Mouse (Mus musculus) central nervous system, embryonic 14 days (tissue): Measurements from ENCODE around the gene Vmn2r115. TPM values are rescaled to one million over a fixed set of nuclear protein-coding genes. Genes with fewer than 3 reads are reported as not detected.

ENCODE experiments used
- polyA plus RNA-seq: library from polyadenylated mRNA; depleted of rRNA; stranded (reverse); fragments of >200 nt; gene quantifications from 2 replicates; pipeline ENCODE4 v1.2.3, GENCODE M21; 2012; rRNA removed

Vmn2r115 gene
- polyA plus RNA-seq: not detected in 2 replicates

GRCm38 (mm10) chr17:23343441-23343840, at the start of gene Vmn2r115:
Gene Vmn2r115 (plus strand): TSS chr17:23343741.

GRCm38 (mm10) chr17:23312437-23312836, 31.1 kb upstream of the Vmn2r115 start, which contains the start of gene Vmn2r114:
Gene Vmn2r114 (minus strand): TSS chr17:23312537.

GRCm38 (mm10) chr17:23384304-23384703, 40.8 kb downstream of the Vmn2r115 start, which contains the start of gene Vmn2r116:
Gene Vmn2r116 (plus strand): TSS chr17:23384604.

Other genes with a start within 250 kb of the Vmn2r115 start
- 17.2 and 20.1 TPM in 2 replicates for gene Zfp40, start 150.5 kb upstream of the Vmn2r115 start, polyA plus RNA-seq
- not detected in 2 replicates for gene Vmn2r114, start 31.2 kb upstream of the Vmn2r115 start, polyA plus RNA-seq
- not detected in 2 replicates for gene Vmn2r116, start 40.9 kb downstream of the Vmn2r115 start, polyA plus RNA-seq
- not detected in 2 replicates for gene Vmn2r117, start 136.0 kb downstream of the Vmn2r115 start, polyA plus RNA-seq
- gene Zfp213, start 220.5 kb downstream of the Vmn2r115 start, polyA plus RNA-seq: 14.3 and 16.1 TPM in 2 replicates